Comparison of ENCODE assay signal across 8 mouse cellular contexts in the genomic region with DNA sequence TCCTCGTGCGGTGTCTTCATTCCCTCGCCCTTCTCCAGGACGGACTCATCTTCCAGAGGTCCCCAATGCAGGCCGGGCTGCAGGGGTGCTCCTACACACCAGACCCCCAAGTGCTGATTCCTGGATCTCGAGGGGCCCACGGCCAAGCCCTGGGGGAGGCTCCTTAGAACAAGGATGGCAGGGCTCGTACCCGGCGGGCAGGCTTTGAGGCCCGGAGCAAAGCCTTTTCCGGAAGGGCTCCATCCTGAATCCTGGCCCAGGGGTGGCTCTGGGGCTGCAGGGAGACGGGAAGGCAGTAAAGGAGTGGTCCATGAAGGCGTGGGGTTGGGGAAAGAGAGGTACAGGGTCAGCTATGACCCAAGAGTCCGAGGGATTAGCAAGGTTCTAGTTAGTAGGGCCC. TPM values are rescaled to one million over a fixed set of nuclear protein-coding genes. Genes with fewer than 3 reads are reported as not detected.
DNase-seq lines count a peak whose midpoint lies in the region; ATAC-seq lines count a peak whose summit lies in the region.

No protein-coding gene starts in this region.

- H3K9me3 ChIP-seq in kidney, embryonic 16.5 days (ENCODE audit: low read length), result no peaks in the 10 kb centered on the region
- H3K9me3 ChIP-seq in forebrain, embryonic 16.5 days (ENCODE audit: control insufficient read depth, low read length), result no peaks in the 10 kb centered on the region
- no peaks in the 10 kb centered on the region for H3K9me3 ChIP-seq in liver, embryonic 15.5 days (replicated peaks)

- peaks cover 35% of the 10 kb centered on the region for H3K4me1 ChIP-seq in kidney, embryonic 16.5 days (ENCODE audit: insufficient read depth, low read length)
- peaks cover 22% of the 10 kb centered on the region for H3K4me1 ChIP-seq in forebrain, embryonic 16.5 days (replicated peaks; ENCODE audit: control insufficient read depth, insufficient read depth, low read length)
- peaks cover 49% of the 10 kb centered on the region for H3K4me1 ChIP-seq in liver, embryonic 15.5 days (replicated peaks)

- DNase-seq in kidney, adult 11 months, result no peak
- DNase-seq in NIH3T3 (ENCODE audit: low read depth), result peak; percentile 20
- DNase-seq in T-cell, adult 2 months (ENCODE audit: low spot score), result no peak
- no peak for DNase-seq in right cerebral cortex, adult 2 months (ENCODE audit: low spot score in 2 of 2)

- H3K36me3 ChIP-seq in kidney, embryonic 16.5 days (ENCODE audit: insufficient read depth, low read length), result peaks cover 41% of the 10 kb centered on the region
- peaks cover 26% of the 10 kb centered on the region for H3K36me3 ChIP-seq in forebrain, embryonic 16.5 days (ENCODE audit: control insufficient read depth, insufficient read depth)
- H3K36me3 ChIP-seq in liver, embryonic 15.5 days (replicated peaks), result peaks cover 59% of the 10 kb centered on the region

- H3K27me3 ChIP-seq in kidney, embryonic 16.5 days (ENCODE audit: insufficient read depth, low read length), result no peaks in the 10 kb centered on the region
- H3K27me3 ChIP-seq in forebrain, embryonic 16.5 days (replicated peaks; ENCODE audit: control insufficient read depth, insufficient read depth, low read length), result no peaks in the 10 kb centered on the region
- no peaks in the 10 kb centered on the region for H3K27me3 ChIP-seq in liver, embryonic 15.5 days

- peak overlapping the region; percentile 95 for H3K27ac ChIP-seq in kidney, embryonic 16.5 days (ENCODE audit: low read length)
- peak overlapping the region; percentile 90 for H3K27ac ChIP-seq in forebrain, embryonic 16.5 days (ENCODE audit: low read length)
- peak overlapping the region; percentile 84 for H3K27ac ChIP-seq in liver, embryonic 15.5 days (replicated peaks)

- 2% methylated on average over 15 of the region's 15 CpGs for WGBS in kidney, embryonic 16.5 days
- WGBS in forebrain, embryonic 16.5 days, result 4% methylated on average over 15 of the region's 15 CpGs
- 1% methylated on average over 15 of the region's 15 CpGs for WGBS in liver, embryonic 15.5 days (ENCODE audit: insufficient replicate concordance)

- peak overlapping the region; percentile 95 for H3K4me2 ChIP-seq in kidney, embryonic 16.5 days (replicated peaks; ENCODE audit: low read depth, low read length)
- peak overlapping the region; percentile 100 for H3K4me2 ChIP-seq in forebrain, embryonic 16.5 days (ENCODE audit: low read length)
- H3K4me2 ChIP-seq in liver, embryonic 15.5 days, result peak overlapping the region; percentile 86

- peak overlapping the region; percentile 85 for H3K4me3 ChIP-seq in kidney, embryonic 16.5 days (ENCODE audit: low read length)
- peak overlapping the region; percentile 72 for H3K4me3 ChIP-seq in forebrain, embryonic 16.5 days (replicated peaks; ENCODE audit: low read length)
- H3K4me3 ChIP-seq in liver, embryonic 15.5 days (replicated peaks), result peak overlapping the region; percentile 71

- ATAC-seq in kidney, embryonic 16.5 days (ENCODE audit: low FRiP score, low TSS enrichment), result no peak
- ATAC-seq in forebrain, embryonic 16.5 days, result no peak; the same call in 1 of the 2 replicates
- ATAC-seq in liver, embryonic 15.5 days (ENCODE audit: insufficient read depth), result no peak
- no peak for ATAC-seq in inflammation-experienced regulatory T-cells, adult 6 months

- peak overlapping the region; percentile 88 for H3K9ac ChIP-seq in kidney, embryonic 16.5 days (replicated peaks; ENCODE audit: low read length)
- H3K9ac ChIP-seq in forebrain, embryonic 16.5 days (replicated peaks; ENCODE audit: low read depth, low read length), result peak overlapping the region; percentile 87
- H3K9ac ChIP-seq in liver, embryonic 15.5 days, result peak overlapping the region; percentile 67

RNA-seq across cellular contexts. Expression of gene Zfp408, which starts 0.4 kb away (rescaled TPM):
- polyA plus RNA-seq in kidney, embryonic 16.5 days (2015; fragmentation: Nextera tagmentation; extraction: Ambion mirVana), result 12.6 and 13.8 TPM in 2 replicates
- 10.8 and 16.2 TPM in 2 replicates for polyA plus RNA-seq in forebrain, embryonic 16.5 days (2015; fragmentation: Nextera tagmentation; extraction: Ambion mirVana)
- polyA plus RNA-seq in liver, embryonic 15.5 days (2015; fragmentation: Nextera tagmentation; extraction: Ambion mirVana), result 2.8 and 2.9 TPM in 2 replicates
- polyA plus RNA-seq in inflammation-experienced regulatory T-cells, adult 6 months (2017; shearing (Covaris generic)), result 10 to 100 TPM in 2 of 3 experiments, 1 to 10 TPM in 1; 5.6 to 16.3 (median 12.4) TPM

RNA-seq across cellular contexts. Expression of gene Arhgap1, which starts 0.5 kb away (rescaled TPM):
- polyA plus RNA-seq in kidney, embryonic 16.5 days (2015; fragmentation: Nextera tagmentation; extraction: Ambion mirVana), result 137 and 142 TPM in 2 replicates
- 99.2 and 99.4 TPM in 2 replicates for polyA plus RNA-seq in forebrain, embryonic 16.5 days (2015; fragmentation: Nextera tagmentation; extraction: Ambion mirVana)
- 42.5 and 43.7 TPM in 2 replicates for polyA plus RNA-seq in liver, embryonic 15.5 days (2015; fragmentation: Nextera tagmentation; extraction: Ambion mirVana)
- 100 to 1,000 TPM; 133 to 161 (median 149) TPM for polyA plus RNA-seq in inflammation-experienced regulatory T-cells, adult 6 months (2017; shearing (Covaris generic))

RNA-seq across cellular contexts. Expression of gene F2, which starts 12.9 kb away (rescaled TPM):
- polyA plus RNA-seq in kidney, embryonic 16.5 days (2015; fragmentation: Nextera tagmentation; extraction: Ambion mirVana), result 1.2 and 1.8 TPM in 2 replicates
- polyA plus RNA-seq in forebrain, embryonic 16.5 days (2015; fragmentation: Nextera tagmentation; extraction: Ambion mirVana), result 0.16 TPM in 1 of 2 replicates, not detected in the other
- polyA plus RNA-seq in liver, embryonic 15.5 days (2015; fragmentation: Nextera tagmentation; extraction: Ambion mirVana), result 365 and 498 TPM in 2 replicates
- polyA plus RNA-seq in inflammation-experienced regulatory T-cells, adult 6 months (2017; shearing (Covaris generic)), result under 1 TPM in 1 of 3 experiments, not detected in 2; 0.24 TPM

Comparison
In these comparisons a context has a peak if more than half of its experiments do, and no peak if none do; other contexts are left out.
1. RNA of gene F2, which starts 12.9 kb away (polyA plus RNA-seq): 365 to 498 TPM in liver, embryonic 15.5 days; 1.2 to 1.8 TPM in kidney, embryonic 16.5 days, 0.24 TPM in inflammation-experienced regulatory T-cells, adult 6 months and 0.16 TPM in forebrain, embryonic 16.5 days; every median in the first group is over 100 times any median in the second.
2. Peak in every context shown above with its lines, with median percentiles within 50 percentile points of each other: H3K27ac ChIP-seq, H3K4me2 ChIP-seq, H3K4me3 ChIP-seq and H3K9ac ChIP-seq.